Comparison of ENCODE assay signal across 10 mouse cellular contexts in genomic region chr6:128020053-128020452, GRCm38 (mm10).
DNase-seq lines count a peak whose midpoint lies in the region; ATAC-seq lines count a peak whose summit lies in the region.
"Had no signal": no experiment of that assay in that cellular context is flagged by ENCODE, and none has a peak within 500 bp of the region (broad histone marks: within the 10 kb centered on the region; RNA-seq: fewer than 3 reads in every experiment).

No protein-coding gene starts in this region.

- no peak overlapping the region for H3K9ac ChIP-seq in forebrain, embryonic 15.5 days (replicated peaks)
- 0 out of 2 replicates have a peak overlapping the region, but pooled peaks have one; percentile 5 for H3K9ac ChIP-seq in midbrain, embryonic 13.5 days (replicated peaks)
- H3K9ac ChIP-seq: limb, embryonic 13.5 days had no signal

- H3K36me3 ChIP-seq in forebrain, embryonic 15.5 days, result no peaks in the 10 kb centered on the region
- H3K36me3 ChIP-seq in midbrain, embryonic 13.5 days, result no peaks in the 10 kb centered on the region
- H3K36me3 ChIP-seq: limb, embryonic 13.5 days had no signal

- 0 out of 2 replicates have a peak overlapping the region, but pooled peaks have one; percentile 7 for H3K4me2 ChIP-seq in forebrain, embryonic 15.5 days (replicated peaks)
- peak overlapping the region; percentile 4; the same call in 1 of the 2 replicates for H3K4me2 ChIP-seq in midbrain, embryonic 13.5 days (replicated peaks)

- peaks cover 23% of the 10 kb centered on the region for H3K4me1 ChIP-seq in forebrain, embryonic 15.5 days
- peaks cover 48% of the 10 kb centered on the region for H3K4me1 ChIP-seq in midbrain, embryonic 13.5 days (replicated peaks)

- peaks cover 11% of the 10 kb centered on the region for H3K27me3 ChIP-seq in forebrain, embryonic 15.5 days
- H3K27me3 ChIP-seq in midbrain, embryonic 13.5 days, result no peaks in the 10 kb centered on the region; the same call in 1 of the 2 replicates
- H3K27me3 ChIP-seq: limb, embryonic 13.5 days had no signal

- H3K27ac ChIP-seq in forebrain, embryonic 15.5 days (replicated peaks), result peak overlapping the region; percentile 71
- peak overlapping the region; percentile 48; the same call in 1 of the 2 replicates for H3K27ac ChIP-seq in midbrain, embryonic 13.5 days
- H3K27ac ChIP-seq: limb, embryonic 13.5 days had no signal

- ATAC-seq in forebrain, embryonic 15.5 days (replicated peaks), result peak; percentile 59
- ATAC-seq in midbrain, embryonic 13.5 days, result 0 out of 2 replicates have a peak, but pooled peaks have one; percentile 12

- peak; percentile 69 for DNase-seq in cerebellum, adult 9-11 months
- DNase-seq in cerebellum, adult 9-10 months, result no peak
- peak; percentile 49 for DNase-seq in brain, adult 2 months (ENCODE audit: low read depth, low spot score)
- DNase-seq in thymus, postnatal 14 days, result no peak
- DNase-seq in right cerebral cortex, postnatal 10 days (ENCODE audit: low spot score in 2 of 2), result no peak
- DNase-seq in spleen, postnatal 14 days (ENCODE audit: low spot score in 2 of 2), result no peak
- DNase-seq: kidney, adult 18-20 months had no signal

- no peaks in the 10 kb centered on the region for H3K9me3 ChIP-seq in forebrain, embryonic 15.5 days
- H3K9me3 ChIP-seq in midbrain, embryonic 13.5 days, result no peaks in the 10 kb centered on the region
- H3K9me3 ChIP-seq: limb, embryonic 13.5 days had no signal

- H3K4me3 ChIP-seq in forebrain, embryonic 15.5 days, result no peak overlapping the region
- no peak overlapping the region for H3K4me3 ChIP-seq in midbrain, embryonic 13.5 days (replicated peaks)
- H3K4me3 ChIP-seq: limb, embryonic 13.5 days had no signal

- 21% methylated on average over 4 of the region's 4 CpGs for WGBS in forebrain, embryonic 15.5 days
- 35% methylated on average over 4 of the region's 4 CpGs for WGBS in midbrain, embryonic 13.5 days

Comparison
In these comparisons a context has a peak if more than half of its experiments do, and no peak if none do; other contexts are left out.
1. DNase-seq: peak in cerebellum, adult 9-11 months (single experiment) and brain, adult 2 months (single experiment); none in cerebellum, adult 9-10 months (single experiment), thymus, postnatal 14 days (single experiment), right cerebral cortex, postnatal 10 days (0 of 2) and spleen, postnatal 14 days (0 of 2).